Mouse (Mus musculus) spleen, adult 18-20 months (tissue): ENCODE measurements around the gene Akip1.
A peak's percentile ranks its signal among the peaks of the same experiment; 100 is the strongest.

Experiments
- DNase-seq, 2 experiments: peaks; one replicate each; pipeline ENCODE4 v3.0.0; 2022; ENCODE audit warnings: mixed read lengths in 2 of 2

The Akip1 gene

DNA sequence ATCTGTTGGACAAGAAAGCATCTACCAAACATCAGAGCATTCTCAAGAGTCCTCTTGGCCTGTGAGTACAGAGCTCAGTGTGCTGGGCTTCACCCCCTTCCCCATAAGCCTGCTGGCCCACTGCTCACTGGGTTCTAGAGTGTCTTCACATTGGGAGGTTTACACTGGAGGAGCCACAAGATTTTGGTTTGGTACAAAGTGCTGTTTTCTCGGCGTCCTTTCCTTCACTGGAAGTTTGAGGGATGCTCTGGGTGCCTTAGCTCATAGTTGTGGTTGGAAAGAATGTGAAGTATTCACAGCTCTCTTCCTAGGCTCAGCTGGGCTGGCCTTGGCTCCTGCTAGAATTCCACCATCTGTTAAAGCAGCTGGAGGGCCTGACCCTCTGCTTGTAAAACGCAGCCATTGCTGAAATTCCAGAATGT lies 5.5 kb downstream of the Akip1 start:
- DNase-seq: no peak

DNA sequence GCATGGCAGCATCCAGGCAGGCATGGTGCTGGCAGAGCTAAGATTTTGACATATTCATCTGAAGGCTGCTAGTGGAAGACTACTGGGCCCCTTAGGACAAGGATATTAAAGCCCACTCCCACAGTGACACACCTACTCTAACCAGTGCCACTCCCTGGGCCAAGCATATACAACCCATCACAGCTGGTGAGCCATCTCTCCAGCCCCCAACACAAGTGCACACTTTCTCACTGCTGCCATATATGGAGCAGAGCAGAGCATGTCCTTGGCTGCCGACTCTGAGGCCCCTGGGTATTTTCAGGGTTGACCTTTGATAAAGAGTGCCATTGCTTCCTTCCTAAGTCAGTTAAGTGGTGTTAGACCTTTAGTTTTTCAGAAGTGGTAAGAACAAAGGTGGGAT lies 6.6 kb downstream of the Akip1 start:
- no peak for DNase-seq

DNA sequence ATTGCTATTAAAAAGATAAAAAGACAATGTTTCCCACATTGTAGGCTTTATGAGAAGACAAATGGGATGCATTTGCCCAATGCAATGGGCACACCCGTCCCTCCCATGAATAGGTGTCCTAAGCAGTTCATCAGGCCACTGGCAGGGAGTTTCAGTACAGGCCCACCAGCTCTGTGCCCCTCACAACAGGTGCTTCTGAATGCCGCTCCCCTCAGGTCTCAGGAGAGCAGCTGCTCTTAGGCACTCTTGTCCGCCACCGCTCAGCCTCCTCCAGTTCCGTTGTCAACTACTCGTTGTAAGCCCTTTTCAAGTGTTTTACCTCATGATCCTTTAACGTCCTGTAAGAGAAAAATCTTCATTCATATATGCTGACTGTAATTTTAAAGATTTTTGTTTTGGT lies 8.7 kb downstream of the Akip1 start:
- DNase-seq: no peak

DNA sequence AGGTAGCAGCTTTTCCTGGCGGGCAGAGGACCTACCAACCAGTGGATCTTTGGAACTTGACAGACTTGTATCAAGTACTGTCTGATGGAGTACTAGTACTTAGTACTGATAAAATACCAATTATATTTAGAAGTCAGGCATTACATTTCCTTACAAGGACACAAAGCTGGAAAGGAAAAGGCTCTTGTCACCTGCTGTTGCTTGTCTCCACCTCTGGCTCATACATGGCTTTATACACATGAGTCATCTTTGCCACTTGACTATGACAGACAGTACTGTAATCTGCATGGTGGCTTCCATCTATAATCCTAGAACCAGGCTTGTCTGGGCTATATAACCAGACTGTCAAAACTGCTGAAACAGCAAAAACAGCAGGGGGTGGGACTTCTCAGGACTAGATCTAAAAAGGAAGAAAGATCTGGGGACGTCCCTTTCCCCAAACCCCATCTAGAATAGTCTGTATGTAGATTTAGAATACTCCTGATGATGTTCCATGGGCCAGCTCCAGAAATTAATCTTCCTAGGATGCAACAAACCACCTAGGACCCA lies 10.0 kb downstream of the Akip1 start:
- no peak for DNase-seq

DNA sequence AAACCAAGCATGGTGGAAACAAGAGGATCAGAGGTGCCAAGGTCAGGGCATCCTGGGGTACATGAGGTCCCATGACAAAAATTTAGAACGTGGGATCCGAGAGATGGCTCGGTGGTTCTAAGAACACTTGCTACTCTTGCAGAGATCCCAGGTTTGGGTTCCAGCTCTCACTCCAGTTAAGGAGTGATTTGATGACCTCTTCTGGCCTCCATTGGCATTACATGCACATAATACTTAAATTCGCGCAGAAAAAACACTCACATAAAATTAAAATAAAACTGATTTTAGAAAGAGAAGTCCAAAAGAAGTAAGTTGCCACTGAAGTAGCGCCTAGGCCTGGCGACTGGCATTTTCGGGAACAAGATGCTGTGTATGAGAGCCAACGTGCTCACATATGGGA lies 15.8 kb downstream of the Akip1 start:
- DNase-seq: no peak

DNA sequence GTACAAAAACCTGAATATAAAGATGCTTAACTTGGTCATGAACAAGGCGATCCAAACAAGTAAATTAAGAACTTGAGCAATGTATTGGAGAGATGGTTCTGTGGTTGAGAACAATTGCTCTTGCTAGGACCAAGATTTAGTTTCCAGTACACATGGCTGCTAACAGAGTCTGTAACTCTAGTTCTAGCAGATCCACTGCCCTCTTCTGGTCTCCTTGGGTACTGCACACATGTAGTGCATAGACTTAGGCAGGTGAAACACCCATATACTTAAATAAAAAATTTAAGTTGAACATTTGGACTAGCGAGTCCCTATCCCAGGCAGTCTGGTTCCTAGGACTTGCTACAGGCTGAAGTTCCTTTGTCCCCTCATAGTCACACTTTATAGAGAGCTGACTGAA lies 19.1 kb downstream of the Akip1 start:
- no peak for DNase-seq

DNA sequence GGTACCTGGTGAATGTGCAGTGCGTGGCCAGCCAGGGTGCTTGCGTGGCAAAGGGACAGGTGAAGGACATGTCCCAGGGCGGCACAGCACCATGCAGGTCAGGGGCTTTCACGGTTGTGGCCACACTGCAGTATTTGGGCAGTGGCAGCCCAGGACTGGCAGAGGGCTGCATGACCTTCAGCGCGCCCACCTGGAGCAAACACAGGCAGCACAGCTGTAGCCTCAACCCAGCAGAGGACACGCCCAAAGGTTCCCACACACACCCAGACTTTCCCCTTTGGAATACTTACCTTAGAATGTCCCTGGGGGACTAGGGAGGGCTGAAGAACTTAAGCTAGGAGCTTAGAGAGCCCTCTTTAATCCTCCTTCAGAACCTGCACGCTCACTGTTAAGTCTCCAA lies 19.6 kb downstream of the Akip1 start:
- DNase-seq: no peak

DNA sequence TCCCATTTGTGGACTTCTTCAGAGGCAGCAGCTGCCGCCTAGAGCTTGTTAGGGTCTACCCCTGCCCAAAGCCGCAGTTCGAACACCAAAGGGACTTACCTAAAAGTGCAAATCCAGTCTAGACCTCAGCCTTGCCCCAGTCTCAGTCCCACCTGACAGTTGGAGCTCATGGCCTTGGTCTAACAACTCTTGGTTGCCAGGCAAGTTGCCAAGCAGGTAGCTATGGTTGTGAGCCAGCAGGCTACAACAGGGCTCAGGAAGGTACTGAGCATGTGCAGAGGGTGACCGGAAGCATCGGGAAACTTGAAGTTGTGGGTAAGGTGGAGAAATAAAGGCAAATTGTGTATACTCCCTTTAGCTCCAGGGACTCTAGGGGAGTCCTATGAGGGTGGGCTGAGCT lies 20.2 kb downstream of the Akip1 start, which contains the start of gene BC051019:
BC051019 (minus strand) TSS at position 154 of the 400 bp plus-strand sequence.
- no peak for DNase-seq

DNA sequence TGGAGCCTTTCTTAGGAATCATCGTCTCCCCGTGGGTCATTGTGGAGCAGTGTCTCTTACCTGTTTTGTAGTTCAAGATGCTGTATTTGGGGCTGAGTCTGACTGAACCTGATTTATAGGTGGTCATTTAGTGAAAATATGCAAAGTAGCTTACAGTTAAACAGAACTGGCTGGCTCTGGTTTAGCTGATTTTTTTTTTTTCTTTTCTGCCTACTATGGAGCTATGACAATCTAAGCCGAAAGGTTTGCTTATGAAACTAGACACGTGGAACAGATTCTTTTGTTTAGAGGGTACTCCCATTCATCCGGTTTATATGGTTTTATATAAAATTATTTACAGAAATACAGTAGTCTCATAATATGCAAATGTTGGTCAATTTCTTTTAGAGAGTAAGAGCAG lies 28.1 kb downstream of the Akip1 start, which contains the start of gene Ascl3:
Ascl3 (minus strand) TSS at position 101 of the 400 bp plus-strand sequence.
- DNase-seq: no peak

DNA sequence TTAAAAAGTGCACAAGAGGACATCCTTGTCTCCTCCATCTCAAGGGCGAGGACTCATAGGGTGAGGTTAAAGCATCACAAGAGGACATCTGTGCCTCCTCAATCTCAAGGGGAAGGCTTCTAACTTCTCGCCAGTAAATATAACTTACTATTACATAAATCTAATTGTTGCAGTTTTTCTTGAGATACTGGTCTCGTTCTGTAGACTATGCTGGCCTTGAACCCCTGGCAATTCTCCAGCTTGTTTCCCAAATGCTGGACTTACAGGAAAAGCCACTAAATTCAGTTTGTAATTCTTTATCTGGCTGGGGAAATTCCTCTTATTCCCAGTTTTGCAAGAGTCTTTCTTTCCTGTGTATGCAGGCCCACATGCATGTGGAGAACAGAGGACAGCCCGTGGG lies 31.3 kb downstream of the Akip1 start:
- DNase-seq: no peak

DNA sequence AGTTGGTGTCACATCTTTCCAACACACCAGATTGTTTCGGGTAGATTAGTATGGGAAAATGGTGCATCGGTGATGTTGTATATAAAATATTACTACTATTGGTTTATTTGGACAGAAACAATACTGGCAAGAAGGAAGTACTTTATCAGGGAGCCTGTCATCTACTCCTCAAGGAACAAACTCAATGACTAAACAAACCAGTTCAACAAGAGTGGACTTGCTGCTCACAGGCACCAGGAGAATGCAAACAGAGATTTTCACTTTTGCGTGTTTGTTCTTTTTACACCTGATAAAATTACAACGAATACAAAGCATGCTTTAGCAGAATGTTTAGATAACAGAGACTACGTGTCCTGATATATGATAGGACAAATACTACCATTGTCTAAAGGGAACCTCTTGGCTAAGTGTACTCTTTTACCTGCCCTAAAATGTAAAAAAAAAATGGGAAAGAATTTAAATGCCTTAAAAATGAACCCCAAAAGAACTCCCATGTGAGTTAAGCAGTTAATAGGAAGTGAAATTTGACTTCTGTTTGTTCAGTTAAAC lies 36.4 kb downstream of the Akip1 start:
- DNase-seq: no peak

DNA sequence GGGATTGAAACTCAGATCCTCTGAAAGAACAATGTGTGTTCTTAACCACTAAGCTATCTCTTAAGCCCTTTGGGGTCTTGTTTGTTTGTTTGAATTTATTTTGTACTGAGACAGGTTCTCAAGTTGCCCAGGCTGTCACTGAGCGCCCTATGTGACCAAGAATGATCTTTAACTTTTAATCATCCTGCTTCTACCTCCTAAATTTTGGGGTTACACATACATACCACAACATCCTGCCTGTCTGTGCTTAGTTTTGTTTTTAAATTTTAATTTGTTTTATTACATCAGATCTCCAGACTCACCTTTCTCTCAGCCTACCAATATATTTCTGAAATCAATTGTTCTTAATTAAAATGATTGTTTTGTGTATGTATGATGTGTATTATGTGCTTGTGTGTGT lies 37.6 kb downstream of the Akip1 start:
- no peak for DNase-seq

DNA sequence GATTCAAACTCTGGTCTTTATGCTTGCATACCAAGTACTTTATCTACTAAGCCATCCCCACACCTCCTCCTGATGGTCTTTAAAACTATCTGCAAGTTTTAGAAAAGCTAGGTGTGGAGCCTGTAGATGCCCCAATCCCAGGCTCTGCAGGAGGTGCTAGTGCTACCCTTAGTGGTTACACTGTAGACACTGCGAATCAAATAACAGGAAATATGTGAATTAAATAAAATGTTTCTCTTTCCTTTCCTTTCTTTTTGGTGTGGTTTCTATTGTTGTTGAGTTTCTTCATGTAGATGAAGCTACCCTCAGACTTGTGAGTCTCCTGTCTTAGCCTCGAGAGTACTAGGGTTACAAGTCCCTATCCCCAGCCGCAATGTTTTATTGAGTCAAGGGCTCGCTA lies 38.2 kb downstream of the Akip1 start:
- DNase-seq: no peak

DNA sequence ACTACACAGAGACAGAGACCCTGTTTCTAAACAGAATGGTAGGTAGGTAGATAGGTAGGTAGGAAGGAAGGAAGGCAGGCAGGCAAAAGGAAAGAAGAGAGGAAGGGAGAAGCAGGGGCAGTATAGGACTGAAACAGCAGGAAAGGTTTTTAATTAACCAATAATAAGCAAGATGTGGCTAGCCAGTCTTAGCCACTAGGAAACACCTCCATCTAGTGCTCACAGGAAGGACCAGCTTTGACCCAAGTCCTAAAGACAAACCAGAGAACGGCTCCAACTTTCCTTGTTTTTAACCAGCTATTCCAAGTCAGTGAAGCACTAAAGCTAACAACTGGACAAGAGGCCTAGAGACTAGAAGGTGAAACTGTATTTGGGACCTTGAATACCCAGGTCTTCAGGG lies 44.3 kb downstream of the Akip1 start:
- DNase-seq: no peak

DNA sequence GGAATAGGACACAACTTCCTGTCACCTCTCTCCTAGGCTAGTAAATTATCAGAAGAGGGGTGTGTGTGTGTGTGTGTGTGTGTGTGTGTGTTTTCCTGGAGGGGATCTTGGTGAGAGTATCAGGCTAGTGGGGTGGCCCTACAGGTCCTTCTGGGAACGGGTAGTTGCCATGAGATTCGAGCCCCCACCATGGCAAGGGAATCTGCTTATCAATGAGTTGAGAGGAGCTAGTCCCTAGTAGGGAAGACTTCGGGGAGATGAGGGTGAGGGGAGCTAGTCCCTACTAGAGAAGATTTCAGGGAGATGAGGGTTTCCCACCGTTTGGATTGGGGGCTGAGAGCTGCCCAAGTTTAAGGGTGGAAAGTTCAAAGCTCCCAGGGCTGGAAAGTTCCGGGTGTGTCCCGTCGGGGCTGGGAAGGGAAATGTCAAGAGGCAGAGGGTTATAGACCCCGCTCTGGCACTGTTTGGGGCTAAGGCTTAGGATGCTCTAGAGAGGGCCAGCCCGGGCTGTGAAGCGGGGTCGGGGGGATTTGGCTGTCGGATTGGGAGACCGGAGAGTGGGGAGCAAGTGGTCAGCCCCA lies 48.0 kb downstream of the Akip1 start:
- no peak for DNase-seq

DNA sequence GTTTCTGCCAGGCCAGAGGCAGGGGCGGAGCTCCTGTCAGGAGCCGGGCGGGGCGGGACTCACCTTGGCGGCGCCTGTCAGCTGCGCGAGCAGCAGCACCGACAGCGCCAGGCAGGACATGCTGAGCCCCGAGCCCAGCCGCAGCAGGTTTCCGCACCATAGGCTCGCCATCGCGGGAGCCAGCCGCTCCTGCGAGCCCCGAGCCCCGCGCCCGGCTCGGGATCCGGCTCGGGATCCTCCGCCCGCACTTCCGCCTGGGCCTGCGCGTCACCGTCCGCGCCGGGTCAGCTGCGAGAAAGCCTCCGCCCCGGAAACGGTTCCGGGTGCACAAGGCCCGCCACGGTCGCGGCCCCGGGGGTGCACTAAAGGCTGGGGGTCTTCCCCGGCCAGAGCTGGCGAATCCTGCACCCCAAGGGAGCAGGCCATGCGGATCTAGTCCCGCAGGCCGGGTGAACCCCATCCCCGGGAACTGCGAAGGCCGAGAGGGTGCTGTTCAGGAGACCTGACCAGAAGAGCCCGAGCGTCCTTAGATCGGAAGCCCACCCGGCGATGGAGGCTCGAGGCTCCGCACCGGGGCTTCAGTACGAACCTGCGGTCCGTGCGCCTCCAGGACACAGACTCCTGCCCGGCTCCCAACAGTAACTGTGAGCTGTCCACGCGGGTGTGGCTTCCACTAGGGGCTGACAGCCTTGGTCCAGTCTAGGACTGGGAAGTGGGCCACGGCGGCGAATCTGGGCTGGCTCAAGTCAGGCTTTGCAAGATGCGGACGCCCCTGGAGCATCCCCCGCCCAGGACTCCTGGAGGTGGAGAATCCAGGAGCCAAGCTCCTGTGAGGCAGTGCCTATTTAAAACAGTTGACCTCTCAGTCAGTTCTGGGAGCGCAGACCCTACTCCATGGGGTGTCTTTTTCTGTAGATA lies 48.8 kb downstream of the Akip1 start, which contains the start of gene Tmem9b:
Tmem9b (minus strand) TSS at position 868 of the 918 bp plus-strand sequence.
- peak; percentile 65 to 79 for DNase-seq

DNA sequence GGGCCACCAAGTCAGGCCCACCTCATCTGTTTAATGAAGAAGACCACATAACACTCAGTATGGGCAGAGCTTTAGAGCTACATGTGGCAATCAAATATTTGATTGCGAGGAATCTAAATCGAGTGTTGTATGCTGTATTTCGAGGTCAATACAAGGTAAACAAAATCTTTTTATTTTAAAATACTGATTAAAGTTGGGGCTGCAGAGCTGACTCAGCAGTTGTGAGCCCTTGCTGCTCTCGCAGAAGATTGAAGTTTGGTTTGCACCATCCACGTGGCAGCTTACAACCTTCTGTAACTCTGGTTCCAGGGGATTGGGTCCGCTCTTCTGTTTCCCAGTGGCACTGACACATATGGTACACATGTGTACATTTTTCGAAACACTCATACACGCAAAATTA lies 50.5 kb downstream of the Akip1 start:
- DNase-seq: no peak

DNA sequence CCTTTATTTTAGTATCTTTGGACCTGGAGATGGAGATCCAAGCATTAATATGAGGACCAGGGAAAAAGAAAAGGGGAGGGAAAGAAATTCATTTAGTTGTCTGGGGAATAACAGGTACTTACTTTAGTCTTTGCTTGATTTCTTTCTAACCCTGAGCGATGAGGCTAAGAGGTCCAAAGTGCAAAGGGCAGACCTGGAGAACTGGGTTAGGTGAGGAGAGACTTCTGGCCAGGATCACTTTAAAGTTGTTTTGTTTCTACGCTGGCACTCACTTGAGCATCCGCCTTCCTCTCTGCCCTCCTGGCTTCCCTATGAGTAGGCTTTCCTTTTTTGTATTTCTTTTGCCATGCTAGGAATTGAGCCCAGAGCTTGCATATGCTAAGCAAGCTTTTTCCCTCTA lies 52.8 kb downstream of the Akip1 start:
- no peak for DNase-seq
